Mouse (Mus musculus): ENCODE results near the gene Rgs3. TPM values are rescaled to one million over a fixed set of nuclear protein-coding genes. Genes with fewer than 3 reads are reported as not detected.

Rgs3 gene
- total RNA-seq, 2 experiments from 2014 or later = 8.6 to 10.3 TPM

- H3K27ac ChIP-seq = peak overlapping the region; percentile 73
- intact Hi-C loops (cut with DNase I) = no loop called here
- peak; percentile 58 for DNase-seq
- TF ChIP-seq CTCF (IDR thresholded peaks at IDR 0.05) = no peak
- no peak overlapping the region for H3K4me3 ChIP-seq
Observed at GRCm38 (mm10) chr4:62661311-62661849, 101.7 kb downstream of the Rgs3 start.

DNA sequence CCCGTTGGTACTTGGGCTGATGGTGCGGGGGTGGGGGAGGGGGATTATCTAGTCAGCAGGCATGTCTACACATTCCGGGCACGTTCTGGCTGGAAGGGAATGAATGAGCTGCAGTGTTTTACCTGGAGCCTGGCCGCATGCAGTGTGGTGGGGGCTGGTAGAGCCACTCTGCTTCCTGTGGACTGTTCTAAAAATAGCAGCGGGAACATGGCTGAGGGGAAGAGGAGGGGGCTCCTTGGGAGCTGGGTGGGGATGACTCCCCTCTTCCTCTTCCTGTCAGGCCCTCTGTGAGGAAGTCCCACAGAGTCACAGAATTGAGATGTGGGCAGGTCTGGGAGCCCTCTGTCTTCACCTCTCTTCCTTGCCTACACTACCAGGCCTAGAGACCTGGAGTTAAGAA is 103.7 kb downstream of the Rgs3 start:
- Histone ChIP-seq H3K27ac (peak overlapping the region; percentile 62), H3K4me3 (no peak overlapping the region)
- TF ChIP-seq CTCF (IDR thresholded peaks at IDR 0.05) = no peak
- intact Hi-C loops (cut with DNase I) = no loop called here
- no peak for DNase-seq

DNA sequence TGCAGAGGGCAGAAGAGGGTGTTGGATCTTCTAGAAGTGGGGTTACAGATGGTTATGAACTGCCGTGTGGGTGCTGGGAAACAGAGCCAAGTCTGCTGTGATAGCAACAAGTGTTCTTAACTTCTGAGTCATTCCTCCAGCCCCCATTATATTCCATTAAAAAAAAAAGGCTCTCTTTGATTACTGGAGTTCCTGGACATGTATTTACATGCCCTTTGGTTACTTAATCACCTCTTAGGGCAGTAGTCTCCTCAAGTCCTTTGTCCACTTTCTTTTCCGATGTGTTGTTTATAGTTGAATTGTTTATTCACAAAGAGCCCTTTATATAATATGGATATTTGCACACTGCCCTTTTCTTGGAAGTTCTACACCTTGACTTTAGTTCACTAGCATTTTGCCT is 106.2 kb downstream of the Rgs3 start:
- intact Hi-C loops (cut with DNase I) = no loop called here
- no peak overlapping the region for H3K27ac ChIP-seq
- no peak overlapping the region for H3K4me3 ChIP-seq
- no peak for TF ChIP-seq CTCF (IDR thresholded peaks at IDR 0.05)
- DNase-seq = no peak

- H3K27ac ChIP-seq = no peak overlapping the region
- TF ChIP-seq CTCF (IDR thresholded peaks at IDR 0.05) = no peak
- intact Hi-C loops (cut with DNase I) = no loop called here
- no peak for DNase-seq
- H3K4me3 ChIP-seq = no peak overlapping the region
Observed at GRCm38 (mm10) chr4:62668666-62669065, 109.0 kb downstream of the Rgs3 start.

DNA sequence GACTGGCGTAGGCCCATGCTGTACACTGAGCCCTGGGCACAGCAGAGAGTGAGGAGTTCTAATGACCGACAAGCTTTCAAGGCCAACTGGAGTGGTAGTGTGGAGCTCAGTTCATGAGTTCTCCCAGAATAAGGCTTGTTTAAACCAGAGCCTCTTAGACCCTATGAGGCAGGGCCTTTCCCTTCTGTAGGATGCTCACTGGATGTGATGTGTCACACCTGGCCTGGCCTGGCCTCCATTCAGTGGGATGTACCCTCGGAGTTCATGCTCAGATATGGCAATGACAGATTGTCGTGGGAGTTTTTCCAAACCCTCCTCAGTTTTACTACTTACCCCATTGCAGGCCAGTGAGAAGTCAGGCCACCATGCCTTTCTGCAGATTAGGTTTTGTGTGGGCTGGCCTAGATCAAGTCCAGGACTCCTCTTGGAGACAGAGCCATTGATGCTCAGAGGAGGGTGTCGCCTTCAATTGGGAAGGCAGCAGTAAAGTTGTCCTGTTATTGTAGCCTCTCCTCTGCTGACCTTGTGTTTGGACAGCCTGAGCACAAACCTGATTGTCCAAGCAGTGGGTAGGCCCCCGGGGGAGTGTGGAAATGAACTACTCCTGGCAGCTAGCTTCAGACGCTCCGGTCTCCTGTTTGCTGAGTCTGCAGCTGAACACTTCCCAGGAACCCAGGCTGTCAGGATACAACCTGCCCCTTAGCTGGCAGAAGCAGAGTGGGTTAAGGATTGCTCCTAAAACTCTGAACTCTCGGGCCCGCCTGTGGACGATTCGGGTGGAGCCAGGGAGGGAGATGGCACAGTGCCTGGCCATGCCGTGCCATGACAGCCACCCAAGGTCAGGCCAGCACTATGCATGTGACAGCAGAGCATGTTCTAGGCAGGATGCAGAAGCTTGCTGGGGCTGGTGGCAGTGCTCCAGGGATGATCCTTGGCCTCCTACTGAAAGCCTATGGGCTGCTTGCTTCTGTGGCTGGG is 109.7 kb downstream of the Rgs3 start:
- Histone ChIP-seq H3K4me3 (no peak overlapping the region), H3K27ac (no peak overlapping the region)
- DNase-seq = peak; percentile 50
- intact Hi-C loops (cut with DNase I) = no loop called here
- TF ChIP-seq CTCF (IDR thresholded peaks at IDR 0.05) = no peak

DNA sequence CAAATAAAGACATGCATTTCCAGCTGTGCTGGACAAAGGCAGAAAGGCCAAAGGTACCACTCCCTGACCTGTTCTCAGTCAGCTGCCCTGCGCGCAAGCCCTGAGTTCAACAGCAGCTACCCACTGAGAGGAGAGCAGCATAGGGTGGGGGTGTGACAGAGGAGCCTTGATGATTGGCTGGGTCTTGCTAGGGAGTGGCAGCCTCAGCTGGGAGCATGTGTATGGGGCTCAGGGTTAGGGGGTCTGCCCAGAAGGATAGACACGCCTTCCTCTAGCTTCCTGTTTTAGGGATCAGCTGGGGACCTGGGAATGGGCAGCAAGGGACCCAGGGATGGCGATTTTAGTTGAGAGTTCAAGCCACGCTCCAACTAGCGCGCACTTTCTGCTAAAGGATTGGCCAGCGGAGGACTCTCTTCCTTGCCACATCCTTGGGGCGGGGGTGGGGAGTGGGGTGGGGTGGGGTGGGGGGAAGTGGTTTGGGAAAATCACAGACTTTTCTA is 113.9 kb downstream of the Rgs3 start:
- no peak for TF ChIP-seq CTCF (IDR thresholded peaks at IDR 0.05)
- peak overlapping the region; percentile 66 for H3K27ac ChIP-seq

DNA sequence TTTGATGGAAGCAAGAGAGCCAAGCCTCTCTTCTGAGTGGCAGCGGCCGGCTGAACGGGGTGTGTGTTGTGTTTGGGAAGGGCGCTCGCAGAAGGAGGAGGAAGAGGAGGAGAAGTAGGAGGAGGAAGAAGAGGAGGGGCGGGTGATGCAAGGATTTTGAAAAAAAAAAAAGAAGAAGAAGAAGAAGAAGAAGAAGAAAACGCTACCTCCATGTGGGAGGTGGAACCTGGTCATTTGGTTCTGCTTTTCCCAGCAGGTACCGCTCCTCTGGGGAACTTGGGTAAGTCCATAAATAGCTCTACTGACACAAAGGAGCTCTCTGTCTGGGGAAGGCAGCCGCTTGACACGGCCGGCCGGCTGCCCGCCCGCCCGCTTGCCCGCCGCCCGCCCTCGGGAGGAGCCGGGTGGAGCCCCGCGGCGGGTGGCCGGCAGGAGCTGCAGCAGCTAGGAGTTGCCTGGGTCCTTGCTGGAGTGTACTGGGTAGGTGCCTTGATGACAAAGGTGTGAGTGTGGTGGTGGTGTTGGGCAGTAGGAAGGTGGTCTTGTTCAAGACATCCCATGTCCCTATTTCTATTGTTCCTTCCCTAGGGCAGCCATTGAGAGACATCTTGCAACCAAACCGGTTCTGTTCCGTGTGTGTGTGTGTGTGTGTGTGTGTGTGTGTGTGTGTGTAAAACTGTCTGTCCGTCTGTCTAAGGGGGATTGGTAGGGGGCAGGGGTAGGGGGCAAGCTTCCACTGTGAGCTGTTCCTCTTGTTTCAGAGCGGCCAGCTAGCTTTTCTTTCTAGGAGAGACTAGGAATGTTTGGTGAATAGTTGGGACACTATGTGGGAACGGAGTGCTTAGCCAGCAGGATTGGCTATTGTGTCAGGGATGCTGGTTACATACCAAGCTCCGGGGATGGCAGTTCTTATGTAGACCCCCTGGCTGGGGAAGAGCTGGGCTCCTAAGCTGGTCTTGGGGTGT is 114.7 kb downstream of the Rgs3 start:
- peak overlapping the region; percentile 64 for H3K4me3 ChIP-seq
- intact Hi-C loops (cut with DNase I) = no loop called here
- peak overlapping the region; percentile 66 for H3K27ac ChIP-seq
- no peak for TF ChIP-seq CTCF (IDR thresholded peaks at IDR 0.05)
- DNase-seq = no peak

More for the DNA sequence above, 113.9 kb downstream of the Rgs3 start:
- intact Hi-C loops (cut with DNase I) = no loop called here
- H3K4me3 ChIP-seq = peak overlapping the region; percentile 64
- DNase-seq = no peak

GRCm38 (mm10) chr4:62675394-62675793 is 115.7 kb downstream of the Rgs3 start:
- no peak for DNase-seq
- H3K27ac ChIP-seq = peak overlapping the region; percentile 46
- H3K4me3 ChIP-seq = peak overlapping the region; percentile 64
- no peak for TF ChIP-seq CTCF (IDR thresholded peaks at IDR 0.05)
- intact Hi-C loops (cut with DNase I) = no loop called here

DNA sequence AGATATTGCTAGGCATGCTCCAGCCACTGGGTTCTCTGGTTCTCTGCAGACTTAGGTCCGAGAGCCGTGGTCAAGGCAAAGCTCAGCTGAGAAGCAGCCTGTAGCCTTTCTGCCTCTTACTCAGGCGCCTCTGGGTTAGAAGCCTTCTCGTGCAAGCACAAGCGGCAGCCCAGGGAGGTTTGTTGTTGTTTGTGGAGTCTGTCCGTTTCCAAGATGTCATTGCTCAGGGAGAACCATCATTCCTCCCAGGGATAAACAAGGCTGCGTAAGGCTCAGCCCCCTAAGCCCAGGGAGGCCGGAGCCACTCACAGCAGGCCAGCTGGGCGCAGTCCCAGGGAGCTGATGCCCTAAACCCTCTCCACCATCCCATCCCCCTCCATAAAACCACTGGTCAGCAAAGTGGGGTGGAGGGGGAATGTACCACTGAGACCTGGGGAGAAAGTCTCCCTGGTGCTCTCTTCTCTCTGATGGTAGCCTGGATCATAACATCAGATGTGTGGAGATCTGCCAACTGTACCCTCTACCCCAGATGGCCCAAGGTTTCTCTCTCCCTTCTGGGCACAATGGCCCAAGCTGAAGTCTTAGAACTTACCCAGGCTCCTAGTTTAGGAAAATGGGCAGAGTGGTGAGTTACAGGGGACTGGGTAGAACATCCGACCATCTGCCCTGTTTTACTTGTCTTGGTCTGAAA is 117.5 kb downstream of the Rgs3 start:
- H3K27ac ChIP-seq = no peak overlapping the region
- no peak overlapping the region for H3K4me3 ChIP-seq
- DNase-seq = no peak
- no peak for TF ChIP-seq CTCF (IDR thresholded peaks at IDR 0.05)
- intact Hi-C loops (cut with DNase I) = no loop called here

DNA sequence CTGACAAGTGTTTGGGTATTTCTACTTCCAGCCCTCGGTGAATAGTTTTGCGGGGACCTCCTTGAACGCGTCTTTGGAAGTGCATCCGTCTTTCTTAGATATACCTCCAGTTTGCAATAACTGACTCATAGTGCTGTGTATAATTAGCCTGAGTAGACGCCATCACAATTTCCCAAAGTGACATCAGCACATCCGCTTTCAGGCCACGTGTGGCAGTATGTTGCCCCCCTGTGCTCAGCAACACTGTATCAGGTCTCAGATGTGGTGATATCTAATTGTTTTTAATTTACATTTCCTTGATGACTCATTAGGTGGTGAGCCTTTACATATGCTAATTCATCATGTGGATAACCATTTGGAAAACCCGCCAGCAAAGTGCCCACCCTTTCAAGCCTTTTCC is 119.5 kb downstream of the Rgs3 start:
- DNase-seq = no peak
- H3K27ac ChIP-seq = no peak overlapping the region
- intact Hi-C loops (cut with DNase I) = no loop called here
- no peak for TF ChIP-seq CTCF (IDR thresholded peaks at IDR 0.05)
- H3K4me3 ChIP-seq = no peak overlapping the region

GRCm38 (mm10) chr4:62681467-62681866 is 121.8 kb downstream of the Rgs3 start:
- intact Hi-C loops (cut with DNase I) = no loop called here
- no peak for DNase-seq
- no peak overlapping the region for H3K4me3 ChIP-seq
- no peak for TF ChIP-seq CTCF (IDR thresholded peaks at IDR 0.05)
- H3K27ac ChIP-seq = no peak overlapping the region

DNA sequence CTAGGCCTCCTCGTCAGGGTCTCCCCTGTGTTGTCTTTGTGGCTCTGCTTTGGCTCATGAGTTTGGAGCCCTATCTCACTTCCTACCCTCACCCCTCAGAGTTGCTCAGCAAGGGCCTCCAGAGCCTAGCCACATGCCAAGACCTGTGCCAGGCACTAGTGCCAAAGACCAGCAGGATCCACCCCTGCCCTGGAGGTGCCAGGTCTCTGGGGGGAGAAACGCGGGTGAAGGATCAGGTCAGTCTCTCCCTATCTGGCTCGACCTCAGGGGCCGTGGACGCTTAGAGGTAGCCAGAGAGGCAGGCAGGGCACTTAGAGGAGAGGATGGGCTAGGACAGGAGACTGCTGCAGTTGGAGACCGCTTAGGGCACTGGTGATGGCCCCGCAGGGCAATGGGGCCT is 122.7 kb downstream of the Rgs3 start:
- TF ChIP-seq CTCF (IDR thresholded peaks at IDR 0.05) = no peak
- DNase-seq = no peak
- Histone ChIP-seq H3K4me3 (no peak overlapping the region), H3K27ac (peak overlapping the region; percentile 21)
- intact Hi-C loops (cut with DNase I) = no loop called here

Measured in gastrocnemius, adult 2 months (tissue).